Mouse (Mus musculus): ENCODE measurements around the gene Nrarp. TPM values are rescaled to one million over a fixed set of nuclear protein-coding genes. Genes with fewer than 3 reads are reported as not detected.

Gene Nrarp
- polyA plus RNA-seq (2012; rRNA removed; ENCODE audit: low replicate concordance) = 42.6 and 53.2 TPM in 2 replicates

GRCm38 (mm10) chr2:25180478-25180903 lies at the start of gene Nrarp:
Nrarp (plus strand) TSS chr2:25180758.

GRCm38 (mm10) chr2:25196172-25196954 lies 15.8 kb downstream of the Nrarp start, which contains the start of gene Tor4a:
Tor4a (minus strand) TSS chr2:25196886.

GRCm38 (mm10) chr2:25211121-25211670 lies 30.6 kb downstream of the Nrarp start, which contains the start of gene Nelfb:
Nelfb (minus strand) TSS chr2:25211489.

GRCm38 (mm10) chr2:25214444-25214843 lies 33.9 kb downstream of the Nrarp start, which contains the start of gene Stpg3:
Stpg3 (minus strand) TSS chr2:25214637.

GRCm38 (mm10) chr2:25218445-25218844 lies 37.9 kb downstream of the Nrarp start, which contains the start of gene Fam166a:
Fam166a (plus strand) TSS chr2:25218745.

GRCm38 (mm10) chr2:25224492-25224765 lies 43.9 kb downstream of the Nrarp start, which contains the start of gene Tubb4b:
Tubb4b (minus strand) TSS chr2:25224702.

Other genes with a start within 250 kb of the Nrarp start
- 202 and 206 TPM in 2 replicates for gene Arrdc1, start 245.5 kb upstream of the Nrarp start, polyA plus RNA-seq (2012; rRNA removed; ENCODE audit: low replicate concordance)
- 2.6 and 3.9 TPM in 2 replicates for gene Zmynd19, start 231.0 kb upstream of the Nrarp start, polyA plus RNA-seq (2012; rRNA removed; ENCODE audit: low replicate concordance)
- 3.8 and 4.7 TPM in 2 replicates for gene Dph7, start 218.4 kb upstream of the Nrarp start, polyA plus RNA-seq (2012; rRNA removed; ENCODE audit: low replicate concordance)
- 20.6 and 22.1 TPM in 2 replicates for gene Mrpl41, start 205.7 kb upstream of the Nrarp start, polyA plus RNA-seq (2012; rRNA removed; ENCODE audit: low replicate concordance)
- 3.6 and 9.5 TPM in 2 replicates for gene Pnpla7, start 204.7 kb upstream of the Nrarp start, polyA plus RNA-seq (2012; rRNA removed; ENCODE audit: low replicate concordance)
- gene Nsmf, start 126.4 kb upstream of the Nrarp start, polyA plus RNA-seq (2012; rRNA removed; ENCODE audit: low replicate concordance) = 52.7 and 54.1 TPM in 2 replicates
- 121 and 257 TPM in 2 replicates for gene Entpd8, start 100.5 kb upstream of the Nrarp start, polyA plus RNA-seq (2012; rRNA removed; ENCODE audit: low replicate concordance)
- gene Noxa1, start 85.6 kb upstream of the Nrarp start, polyA plus RNA-seq (2012; rRNA removed; ENCODE audit: low replicate concordance) = 17.5 and 26.4 TPM in 2 replicates
- gene Tor4a, start 16.1 kb downstream of the Nrarp start, polyA plus RNA-seq (2012; rRNA removed; ENCODE audit: low replicate concordance) = 25.3 and 31.1 TPM in 2 replicates
- 29.9 and 42.4 TPM in 2 replicates for gene Nelfb, start 30.7 kb downstream of the Nrarp start, polyA plus RNA-seq (2012; rRNA removed; ENCODE audit: low replicate concordance)
- gene Stpg3, start 33.9 kb downstream of the Nrarp start, polyA plus RNA-seq (2012; rRNA removed; ENCODE audit: low replicate concordance) = not detected in 2 replicates
- gene Fam166a, start 38.0 kb downstream of the Nrarp start, polyA plus RNA-seq (2012; rRNA removed; ENCODE audit: low replicate concordance) = not detected in 2 replicates
- gene Tubb4b, start 43.9 kb downstream of the Nrarp start, polyA plus RNA-seq (2012; rRNA removed; ENCODE audit: low replicate concordance) = 379 and 679 TPM in 2 replicates
- 4.3 TPM in 1 of 2 replicates, not detected in the other for gene Slc34a3, start 53.6 kb downstream of the Nrarp start, polyA plus RNA-seq (2012; rRNA removed; ENCODE audit: low replicate concordance)
- not detected in 2 replicates for gene Rnf224, start 56.0 kb downstream of the Nrarp start, polyA plus RNA-seq (2012; rRNA removed; ENCODE audit: low replicate concordance)
- 14.3 and 73.6 TPM in 2 replicates for gene Rnf208, start 61.5 kb downstream of the Nrarp start, polyA plus RNA-seq (2012; rRNA removed; ENCODE audit: low replicate concordance)
- 0.94 and 8.8 TPM in 2 replicates for gene Cysrt1, start 61.7 kb downstream of the Nrarp start, polyA plus RNA-seq (2012; rRNA removed; ENCODE audit: low replicate concordance)
- 18.8 and 30.9 TPM in 2 replicates for gene AL732309.1, start 66.1 kb downstream of the Nrarp start, polyA plus RNA-seq (2012; rRNA removed; ENCODE audit: low replicate concordance)
- 39.8 and 90.7 TPM in 2 replicates for gene Tmem203, start 74.7 kb downstream of the Nrarp start, polyA plus RNA-seq (2012; rRNA removed; ENCODE audit: low replicate concordance)
- gene Tprn, start 81.9 kb downstream of the Nrarp start, polyA plus RNA-seq (2012; rRNA removed; ENCODE audit: low replicate concordance) = 186 and 454 TPM in 2 replicates
- gene Ssna1, start 91.7 kb downstream of the Nrarp start, polyA plus RNA-seq (2012; rRNA removed; ENCODE audit: low replicate concordance) = 44.6 and 49.5 TPM in 2 replicates
- 57.3 and 58.9 TPM in 2 replicates for gene Anapc2, start 91.7 kb downstream of the Nrarp start, polyA plus RNA-seq (2012; rRNA removed; ENCODE audit: low replicate concordance)
- 1.4 TPM in 1 of 2 replicates, not detected in the other for gene Tmem210, start 107.4 kb downstream of the Nrarp start, polyA plus RNA-seq (2012; rRNA removed; ENCODE audit: low replicate concordance)
- 81.7 and 85.6 TPM in 2 replicates for gene Lrrc26, start 109.2 kb downstream of the Nrarp start, polyA plus RNA-seq (2012; rRNA removed; ENCODE audit: low replicate concordance)
- 0.78 and 1.7 TPM in 2 replicates for gene Grin1, start 138.4 kb downstream of the Nrarp start, polyA plus RNA-seq (2012; rRNA removed; ENCODE audit: low replicate concordance)
- gene Man1b1, start 151.6 kb downstream of the Nrarp start, polyA plus RNA-seq (2012; rRNA removed; ENCODE audit: low replicate concordance) = 13.8 and 17.1 TPM in 2 replicates
- 15.8 and 19.7 TPM in 2 replicates for gene Dpp7, start 175.6 kb downstream of the Nrarp start, polyA plus RNA-seq (2012; rRNA removed; ENCODE audit: low replicate concordance)
- gene Uap1l1, start 184.9 kb downstream of the Nrarp start, polyA plus RNA-seq (2012; rRNA removed; ENCODE audit: low replicate concordance) = 66.1 and 563 TPM in 2 replicates
- gene Sapcd2, start 191.6 kb downstream of the Nrarp start, polyA plus RNA-seq (2012; rRNA removed; ENCODE audit: low replicate concordance) = 27.5 and 29.1 TPM in 2 replicates
- 50.6 and 75.3 TPM in 2 replicates for gene Entpd2, start 215.1 kb downstream of the Nrarp start, polyA plus RNA-seq (2012; rRNA removed; ENCODE audit: low replicate concordance)
- 223 and 325 TPM in 2 replicates for gene Npdc1, start 218.6 kb downstream of the Nrarp start, polyA plus RNA-seq (2012; rRNA removed; ENCODE audit: low replicate concordance)
- 1.3 and 2.1 TPM in 2 replicates for gene Fut7, start 242.5 kb downstream of the Nrarp start, polyA plus RNA-seq (2012; rRNA removed; ENCODE audit: low replicate concordance)
- gene Abca2, start 247.9 kb downstream of the Nrarp start, polyA plus RNA-seq (2012; rRNA removed; ENCODE audit: low replicate concordance) = 16.8 and 36.7 TPM in 2 replicates

Measured in duodenum, adult 2 months (tissue).